Mouse (Mus musculus) stomach, embryonic 14.5 days (tissue): ENCODE results near the gene Tars. TPM values are rescaled to one million over a fixed set of nuclear protein-coding genes. Genes with fewer than 3 reads are reported as not detected.

Experiments
- ATAC-seq: fragments of 200-750 bp; cut with Nextera tagmentation; 2 replicates; pipeline ENCODE4 v1.8.0; 2017; ENCODE audit warnings: low read depth, moderate TSS enrichment; ENCODE audit not compliant: insufficient number of reproducible peaks, insufficient read depth, low FRiP score
- H3K27ac ChIP-seq: fragments of 300-500 bp; sonication (generic); 2 replicates; pipeline ENCODE4 v1.5.1; 2014; ENCODE audit warnings: mild to moderate bottlenecking, low read length, moderate library complexity, mixed read lengths
- H3K27me3 ChIP-seq: fragments of 300-500 bp; sonication (generic); 2 replicates; pipeline ENCODE4 v1.6.1; 2014; ENCODE audit warnings: low read length, control low read depth, mixed read lengths; ENCODE audit not compliant: control insufficient read depth, insufficient read depth
- H3K36me3 ChIP-seq: fragments of 300-500 bp; sonication (generic); 2 replicates; pipeline ENCODE4 v1.6.1; 2014; ENCODE audit warnings: mild to moderate bottlenecking, control low read depth, low read length, moderate library complexity, mixed read lengths; ENCODE audit not compliant: control insufficient read depth, insufficient read depth
- H3K4me1 ChIP-seq: fragments of 300-500 bp; sonication (generic); 2 replicates; pipeline ENCODE4 v1.6.1; 2014; ENCODE audit warnings: low read length, control low read depth, mixed read lengths; ENCODE audit not compliant: control insufficient read depth, insufficient read depth
- H3K4me2 ChIP-seq: fragments of 300-500 bp; sonication (generic); replicated peaks from 2 replicates; pipeline ENCODE4 v1.6.1; 2014; ENCODE audit warnings: low read depth, low read length, control low read depth
- H3K4me3 ChIP-seq: fragments of 300-500 bp; sonication (generic); 2 replicates; pipeline ENCODE4 v1.5.1; 2014; ENCODE audit warnings: low read depth, low read length, control low read depth
- H3K9ac ChIP-seq: fragments of 300-500 bp; sonication (generic); replicated peaks from 2 replicates; pipeline ENCODE4 v1.6.1; 2014; ENCODE audit warnings: low read depth, mild to moderate bottlenecking, control low read depth, low read length, moderate library complexity, mixed read lengths
- H3K9me3 ChIP-seq: fragments of 300-500 bp; sonication (generic); 2 replicates; pipeline ENCODE4 v1.6.1; 2016; ENCODE audit warnings: low read depth, low read length, control low read depth; ENCODE audit not compliant: control insufficient read depth
- WGBS: fragments of 180-500 bp; shearing (Covaris S2); extraction: QIAGEN DNeasy Blood & Tissue Kit; methylation state at CpG from one replicate; pipeline ENCODE4 v1.1.7; 2014; 5-methylcytosine and 5-hydroxymethylcytosine counted together
- polyA plus RNA-seq: library from polyadenylated mRNA; unstranded; fragments of >200 nt; fragmentation: Nextera tagmentation; extraction: Ambion mirVana; gene quantifications from 2 replicates; pipeline ENCODE4 v1.2.1, GENCODE M21; 2014

Tars gene
- polyA plus RNA-seq = 58.2 and 63.9 TPM in 2 replicates

GRCm38 (mm10) chr15:11399356-11400067 lies at the start of gene Tars:
Gene Tars (minus strand): TSS chr15:11399665.
- peak; percentile 100 for ATAC-seq
- WGBS = under 1% methylated on average over 42 of the region's 42 CpGs
- Histone ChIP-seq H3K9me3 (no peaks in the 10 kb centered on the region), H3K4me2 (peak within 1 kb of the TSS; percentile 82), H3K27ac (peak within 1 kb of the TSS; percentile 35), H3K4me3 (peak within 1 kb of the TSS; percentile 85), H3K9ac (peak within 1 kb of the TSS; percentile 70), H3K36me3 (no peaks in the 10 kb centered on the region; the same call in 1 of the 2 replicates), H3K4me1 (0 out of 2 replicates have a peak, but pooled peaks cover 2% of the 10 kb centered on the region), H3K27me3 (no peaks in the 10 kb centered on the region)

- ATAC-seq = no peak
- 85% methylated on average over 4 of the region's 4 CpGs for WGBS
- Histone ChIP-seq H3K4me3 (no peak overlapping the region), H3K27ac (no peak overlapping the region), H3K36me3 (no peaks in the 10 kb centered on the region), H3K4me1 (no peaks in the 10 kb centered on the region), H3K4me2 (no peak overlapping the region), H3K27me3 (no peaks in the 10 kb centered on the region), H3K9ac (no peak overlapping the region), H3K9me3 (no peaks in the 10 kb centered on the region)
Observed at GRCm38 (mm10) chr15:11437361-11437760, 37.9 kb upstream of the Tars start.

- no peak overlapping the region for H3K4me3 ChIP-seq
- H3K4me1 ChIP-seq = no peaks in the 10 kb centered on the region
- H3K27me3 ChIP-seq = no peaks in the 10 kb centered on the region
- no peak for ATAC-seq
- no peak overlapping the region for H3K9ac ChIP-seq
- H3K36me3 ChIP-seq = no peaks in the 10 kb centered on the region
- 87% methylated on average over 15 of the region's 15 CpGs for WGBS
- H3K9me3 ChIP-seq = no peaks in the 10 kb centered on the region
- H3K27ac ChIP-seq = no peak overlapping the region
- H3K4me2 ChIP-seq = no peak overlapping the region
Observed at GRCm38 (mm10) chr15:11436709-11437280, 37.3 kb upstream of the Tars start.

GRCm38 (mm10) chr15:11426899-11427298 lies 27.4 kb upstream of the Tars start:
- ATAC-seq = no peak
- Histone ChIP-seq H3K27ac (no peak overlapping the region), H3K27me3 (no peaks in the 10 kb centered on the region), H3K36me3 (no peaks in the 10 kb centered on the region), H3K4me1 (0 out of 2 replicates have a peak, but pooled peaks cover 2% of the 10 kb centered on the region), H3K9ac (no peak overlapping the region), H3K9me3 (no peaks in the 10 kb centered on the region), H3K4me2 (no peak overlapping the region), H3K4me3 (no peak overlapping the region)
- WGBS = 79% methylated on average over 2 of the region's 2 CpGs

- H3K9me3 ChIP-seq = no peaks in the 10 kb centered on the region
- WGBS = 89% methylated on average over 1 of the region's 1 CpGs
- H3K9ac ChIP-seq = no peak overlapping the region
- H3K36me3 ChIP-seq = no peaks in the 10 kb centered on the region
- no peak overlapping the region for H3K4me3 ChIP-seq
- no peak overlapping the region for H3K27ac ChIP-seq
- no peaks in the 10 kb centered on the region for H3K27me3 ChIP-seq
- ATAC-seq = no peak
- H3K4me2 ChIP-seq = no peak overlapping the region
- no peaks in the 10 kb centered on the region for H3K4me1 ChIP-seq
Observed at GRCm38 (mm10) chr15:11413484-11413883, 14.0 kb upstream of the Tars start.

GRCm38 (mm10) chr15:11412542-11412941 lies 13.1 kb upstream of the Tars start:
- no peaks in the 10 kb centered on the region for H3K4me1 ChIP-seq
- H3K27ac ChIP-seq = no peak overlapping the region
- no peaks in the 10 kb centered on the region for H3K9me3 ChIP-seq
- WGBS = 77% methylated on average over 2 of the region's 2 CpGs
- H3K9ac ChIP-seq = no peak overlapping the region
- H3K27me3 ChIP-seq = no peaks in the 10 kb centered on the region
- no peak overlapping the region for H3K4me3 ChIP-seq
- H3K36me3 ChIP-seq = no peaks in the 10 kb centered on the region
- no peak for ATAC-seq
- no peak overlapping the region for H3K4me2 ChIP-seq

GRCm38 (mm10) chr15:11411846-11412245 lies 12.4 kb upstream of the Tars start:
- H3K27me3 ChIP-seq = no peaks in the 10 kb centered on the region
- no peak for ATAC-seq
- WGBS = 65% methylated on average over 7 of the region's 7 CpGs
- no peak overlapping the region for H3K27ac ChIP-seq
- H3K9ac ChIP-seq = no peak overlapping the region
- no peaks in the 10 kb centered on the region for H3K36me3 ChIP-seq
- no peak overlapping the region for H3K4me2 ChIP-seq
- H3K9me3 ChIP-seq = no peaks in the 10 kb centered on the region
- H3K4me3 ChIP-seq = no peak overlapping the region
- H3K4me1 ChIP-seq = no peaks in the 10 kb centered on the region

- no peaks in the 10 kb centered on the region for H3K36me3 ChIP-seq
- WGBS = 35% methylated on average over 7 of the region's 7 CpGs
- H3K27me3 ChIP-seq = no peaks in the 10 kb centered on the region
- no peaks in the 10 kb centered on the region for H3K4me1 ChIP-seq
- no peak overlapping the region for H3K27ac ChIP-seq
- no peaks in the 10 kb centered on the region for H3K9me3 ChIP-seq
- no peak for ATAC-seq
- no peak overlapping the region for H3K4me2 ChIP-seq
- no peak overlapping the region for H3K4me3 ChIP-seq
- H3K9ac ChIP-seq = no peak overlapping the region
Observed at GRCm38 (mm10) chr15:11408155-11408826, 8.8 kb upstream of the Tars start.
